Mouse (Mus musculus) liver, adult 2 months (tissue): Measurements from ENCODE around the gene Mapkbp1. TPM values are rescaled to one million over a fixed set of nuclear protein-coding genes. Genes with fewer than 3 reads are reported as not detected.

Experiments used
- DNase-seq: peaks from one replicate; pipeline ENCODE4 v3.0.0-alpha.2; 2011; ENCODE audit warnings: low read depth, low spot score; ENCODE audit errors: extremely low read depth
- H3K27ac ChIP-seq: fragments of 200-500 bp; replicated peaks from 2 replicates; pipeline ENCODE4 v1.5.1; 2012; ENCODE audit warnings: low read depth, mild to moderate bottlenecking, control low read depth, inconsistent platforms, low read length; ENCODE audit not compliant: insufficient read depth
- H3K27me3 ChIP-seq: fragments of 200-500 bp; 2 replicates; pipeline ENCODE4 v1.6.1; 2012; ENCODE audit warnings: mild to moderate bottlenecking, moderate library complexity, low read length, inconsistent platforms; ENCODE audit not compliant: control insufficient read depth, insufficient read depth
- H3K36me3 ChIP-seq: fragments of 200-500 bp; 2 replicates; pipeline ENCODE4 v1.6.1; 2012; ENCODE audit warnings: low read length, inconsistent platforms; ENCODE audit not compliant: control insufficient read depth, insufficient read depth
- H3K4me1 ChIP-seq: fragments of 200-500 bp; 2 replicates; pipeline ENCODE4 v1.6.1; 2011; ENCODE audit warnings: low read length; ENCODE audit not compliant: control insufficient read depth, insufficient read depth
- H3K4me3 ChIP-seq: fragments of 200-500 bp; 2 replicates; pipeline ENCODE4 v1.5.1; 2011; ENCODE audit warnings: low read depth, mild to moderate bottlenecking, control low read depth, low read length, moderate library complexity; ENCODE audit not compliant: insufficient read depth
- H3K79me2 ChIP-seq: fragments of 200-500 bp; 2 replicates; pipeline ENCODE4 v1.6.1; 2012; ENCODE audit warnings: inconsistent platforms, mild to moderate bottlenecking, low read length, moderate library complexity; ENCODE audit not compliant: control insufficient read depth, insufficient read depth
- H3K9ac ChIP-seq: fragments of 200-500 bp; 2 replicates; pipeline ENCODE4 v1.6.1; 2012; ENCODE audit warnings: low read depth, mild to moderate bottlenecking, control low read depth, inconsistent platforms, low read length
- CTCF ChIP-seq: fragments of 200-500 bp; IDR thresholded peaks from 2 replicates; pipeline ENCODE4 v1.5.1; 2011; ENCODE audit warnings: low read depth, low read length, control low read depth
- POLR2A ChIP-seq: fragments of 200-500 bp; IDR thresholded peaks from 2 replicates; pipeline ENCODE4 v1.6.1; 2011; ENCODE audit warnings: low read length, control low read depth; ENCODE audit not compliant: insufficient read depth; ENCODE audit errors: extremely low read depth
- WGBS: fragments of 180-500 bp; shearing (Covaris S2); methylation state at CpG from one replicate; pipeline ENCODE4 v1.1.7; 2018; 5-methylcytosine and 5-hydroxymethylcytosine counted together
- polyA plus RNA-seq: library from polyadenylated mRNA; depleted of rRNA; stranded (reverse); fragments of >200 nt; gene quantifications from 2 replicates; pipeline ENCODE4 v1.2.3, GENCODE M21; 2012
- total RNA-seq: library from RNA; depleted of rRNA; stranded (reverse); fragments of >200 nt; gene quantifications from 2 replicates; pipeline ENCODE4 v1.2.3, GENCODE M21; 2014

Gene Mapkbp1
- total and polyA plus RNA-seq, 2 experiments: 2.9 to 4.6 TPM

DNA sequence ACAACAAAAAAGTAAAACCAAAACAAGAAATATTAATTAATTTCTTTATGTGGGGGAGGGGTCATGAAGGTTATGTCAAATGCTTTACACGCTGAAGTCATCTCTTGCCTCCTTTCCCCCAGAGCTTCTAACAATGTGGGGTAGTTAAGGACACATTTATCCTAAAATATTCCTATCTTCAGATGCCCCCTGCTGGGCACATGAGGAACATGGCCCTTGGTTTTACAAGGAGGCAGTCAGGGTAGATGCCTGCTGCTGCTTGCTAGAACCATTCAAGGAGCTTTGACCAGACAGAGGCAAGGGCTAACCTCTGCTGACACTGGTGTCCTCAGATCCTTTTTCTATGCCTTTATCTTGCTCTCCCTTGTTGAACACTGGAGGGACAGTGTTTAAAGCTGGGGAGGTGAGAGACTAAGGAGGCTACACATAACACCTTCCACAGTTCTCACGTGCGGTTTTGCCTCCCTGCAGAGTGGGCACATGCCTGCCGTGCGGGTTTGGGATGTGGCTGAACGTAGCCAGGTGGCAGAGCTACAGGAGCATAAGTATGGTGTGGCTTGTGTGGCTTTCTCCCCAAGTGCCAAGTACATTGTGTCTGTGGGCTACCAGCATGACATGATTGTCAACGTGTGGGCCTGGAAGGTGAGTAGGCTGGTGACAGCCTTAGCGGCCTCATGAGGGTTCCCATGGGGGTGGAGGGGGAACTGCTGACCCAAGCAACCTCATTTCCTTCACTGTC lies 39.1 kb downstream of the Mapkbp1 start:
- H3K27ac ChIP-seq: no peak overlapping the region
- H3K9ac ChIP-seq: no peak overlapping the region
- no peaks in the 10 kb centered on the region for H3K27me3 ChIP-seq
- WGBS: 83% methylated on average over 8 of the region's 8 CpGs
- H3K36me3 ChIP-seq: peaks cover 6% of the 10 kb centered on the region; the same call in 1 of the 2 replicates
- peak; percentile 47 for DNase-seq
- TF ChIP-seq CTCF (peak; percentile 60; the same call in 1 of the 2 replicates), POLR2A (no peak)
- no peaks in the 10 kb centered on the region for H3K79me2 ChIP-seq
- H3K4me3 ChIP-seq: no peak overlapping the region
- no peaks in the 10 kb centered on the region; the same call in 1 of the 2 replicates for H3K4me1 ChIP-seq

DNA sequence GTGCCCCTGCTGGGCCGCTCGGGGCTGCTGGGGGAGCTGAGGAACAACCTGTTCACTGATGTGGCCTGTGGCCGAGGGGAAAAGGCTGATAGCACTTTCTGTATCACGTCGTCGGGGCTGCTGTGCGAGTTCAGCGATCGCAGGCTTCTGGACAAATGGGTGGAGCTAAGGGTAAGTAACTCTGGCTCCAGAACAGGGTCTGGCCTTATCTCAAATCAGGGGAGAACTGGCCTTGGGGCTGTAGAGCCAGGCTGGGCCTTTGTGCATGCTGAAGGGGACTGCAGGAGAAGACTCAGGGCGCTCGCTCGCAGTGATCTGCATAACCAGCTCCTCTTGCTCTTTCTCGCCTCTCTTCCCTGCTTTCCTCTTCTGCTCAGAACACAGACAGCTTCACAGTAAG lies 40.4 kb downstream of the Mapkbp1 start:
- Histone ChIP-seq H3K4me1 (no peaks in the 10 kb centered on the region; the same call in 1 of the 2 replicates), H3K9ac (no peak overlapping the region), H3K27ac (no peak overlapping the region), H3K79me2 (no peaks in the 10 kb centered on the region), H3K27me3 (no peaks in the 10 kb centered on the region), H3K36me3 (peaks cover 7% of the 10 kb centered on the region; the same call in 1 of the 2 replicates), H3K4me3 (no peak overlapping the region)
- whole genome bisulfite sequencing: 94% methylated on average over 13 of the region's 13 CpGs
- no peak for TF ChIP-seq POLR2A
- TF ChIP-seq CTCF: no peak
- no peak for DNase-seq

DNA sequence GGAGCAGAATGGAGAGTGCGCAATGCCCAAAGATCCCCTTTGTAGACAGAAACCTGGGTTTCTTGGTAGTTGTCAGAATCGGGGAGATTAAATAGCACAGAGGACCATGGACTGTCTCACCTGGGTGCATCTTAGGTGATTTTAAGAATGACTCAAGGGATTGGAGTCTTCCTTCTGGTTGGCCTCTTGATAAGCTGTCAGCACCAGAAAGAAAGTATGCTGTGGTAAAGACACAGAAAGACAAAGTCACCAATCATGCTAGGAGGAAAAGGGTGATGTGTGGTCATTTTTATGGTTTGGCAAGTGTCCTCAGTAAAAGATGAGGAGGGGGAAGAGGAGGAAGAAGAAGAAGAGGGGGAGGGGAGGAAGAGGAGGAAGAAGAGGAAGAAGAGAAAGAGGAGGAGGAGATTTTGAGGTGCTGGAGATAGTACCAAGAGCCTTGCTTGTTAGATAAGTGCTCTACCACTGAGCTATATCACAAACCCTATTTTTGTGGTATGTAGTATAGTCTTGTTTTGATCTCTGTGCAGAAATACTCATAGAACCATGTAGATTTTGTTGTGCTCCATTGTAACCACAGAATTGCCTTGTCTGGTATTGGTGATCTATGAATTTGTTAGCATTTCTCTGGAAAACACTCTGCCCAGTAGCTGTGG lies 41.5 kb downstream of the Mapkbp1 start:
- Histone ChIP-seq H3K36me3 (peaks cover 9% of the 10 kb centered on the region; the same call in 1 of the 2 replicates), H3K27me3 (no peaks in the 10 kb centered on the region), H3K79me2 (no peaks in the 10 kb centered on the region), H3K4me3 (no peak overlapping the region), H3K9ac (no peak overlapping the region), H3K4me1 (no peaks in the 10 kb centered on the region; the same call in 1 of the 2 replicates), H3K27ac (no peak overlapping the region)
- 97% methylated on average over 2 of the region's 2 CpGs for WGBS
- no peak for TF ChIP-seq POLR2A
- DNase-seq: no peak

DNA sequence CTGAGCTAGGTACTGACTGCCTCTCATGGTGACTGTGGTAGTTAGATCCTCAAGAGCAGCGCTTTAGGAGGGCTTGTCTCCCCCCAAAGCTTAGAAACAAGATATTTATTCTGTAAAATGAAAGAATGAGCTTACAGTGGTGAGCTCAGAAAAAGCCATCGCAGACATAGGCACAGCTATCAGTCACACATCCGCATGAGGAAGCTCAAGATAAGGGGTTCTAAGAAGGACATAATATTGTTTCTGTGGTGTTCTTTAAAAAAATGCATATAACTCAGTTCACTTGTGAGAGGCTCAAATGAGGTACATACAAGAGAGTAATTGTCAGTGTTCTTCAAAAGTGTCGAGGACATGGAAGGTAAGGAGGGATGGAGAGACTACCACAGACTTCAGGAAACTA lies 43.4 kb downstream of the Mapkbp1 start:
- H3K36me3 ChIP-seq: peaks cover 9% of the 10 kb centered on the region; the same call in 1 of the 2 replicates
- TF ChIP-seq CTCF (no peak), POLR2A (no peak)
- no peaks in the 10 kb centered on the region for H3K79me2 ChIP-seq
- H3K27ac ChIP-seq: no peak overlapping the region
- no peak overlapping the region for H3K9ac ChIP-seq
- DNase-seq: no peak
- no peaks in the 10 kb centered on the region for H3K27me3 ChIP-seq
- 84% methylated on average over 4 of the region's 4 CpGs for WGBS
- H3K4me3 ChIP-seq: no peak overlapping the region
- no peaks in the 10 kb centered on the region for H3K4me1 ChIP-seq

DNA sequence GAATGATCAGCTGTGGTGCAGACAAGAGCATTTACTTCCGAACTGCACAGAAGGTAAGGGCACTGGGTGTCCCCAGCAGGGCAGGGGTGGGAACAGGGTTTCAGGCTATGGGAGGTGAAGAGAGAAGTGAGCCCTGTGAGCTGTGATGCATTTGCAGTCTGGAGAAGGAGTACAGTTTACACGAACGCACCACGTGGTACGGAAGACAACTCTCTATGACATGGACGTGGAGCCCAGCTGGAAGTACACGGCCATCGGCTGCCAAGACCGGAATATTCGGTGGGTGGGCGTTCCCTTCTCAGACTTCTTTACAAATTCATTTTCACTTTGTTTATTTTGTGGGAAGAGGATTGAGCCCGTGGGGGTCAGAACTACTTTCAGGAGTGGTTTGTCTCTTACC lies 45.1 kb downstream of the Mapkbp1 start:
- no peak for DNase-seq
- H3K79me2 ChIP-seq: no peaks in the 10 kb centered on the region
- no peaks in the 10 kb centered on the region for H3K27me3 ChIP-seq
- H3K4me3 ChIP-seq: no peak overlapping the region
- WGBS: 90% methylated on average over 12 of the region's 12 CpGs
- TF ChIP-seq POLR2A: no peak
- TF ChIP-seq CTCF: no peak
- H3K27ac ChIP-seq: no peak overlapping the region
- no peak overlapping the region for H3K9ac ChIP-seq
- H3K36me3 ChIP-seq: peaks cover 9% of the 10 kb centered on the region; the same call in 1 of the 2 replicates
- no peaks in the 10 kb centered on the region for H3K4me1 ChIP-seq

DNA sequence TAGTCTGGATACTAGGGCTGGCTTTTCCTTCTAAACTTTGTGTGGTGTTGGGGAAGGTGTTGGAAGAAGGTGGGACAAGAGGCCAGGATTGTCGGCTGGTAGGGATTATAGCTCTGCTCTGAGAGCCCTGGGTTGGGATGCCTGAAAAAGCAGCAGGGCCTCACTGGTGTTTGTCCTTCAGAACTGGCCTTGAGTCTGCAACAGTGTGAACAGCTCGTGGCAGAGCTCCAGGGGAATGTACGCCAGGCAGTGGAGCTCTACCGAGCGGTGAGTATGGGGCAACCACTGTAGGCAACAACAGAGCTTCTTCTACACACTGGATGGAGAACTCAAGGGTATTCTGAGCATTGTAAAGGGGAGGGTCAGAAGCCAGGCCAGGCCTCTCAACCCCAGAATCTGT lies 51.8 kb downstream of the Mapkbp1 start:
- TF ChIP-seq POLR2A (no peak), CTCF (no peak)
- Histone ChIP-seq H3K9ac (no peak overlapping the region), H3K27me3 (no peaks in the 10 kb centered on the region), H3K79me2 (no peaks in the 10 kb centered on the region), H3K36me3 (no peaks in the 10 kb centered on the region; the same call in 1 of the 2 replicates), H3K4me1 (peaks cover 5% of the 10 kb centered on the region), H3K4me3 (no peak overlapping the region), H3K27ac (no peak overlapping the region)
- 46% methylated on average over 5 of the region's 5 CpGs for WGBS
- no peak for DNase-seq
